Mouse (Mus musculus) heart, adult 18-20 months (tissue): Measurements from ENCODE around the gene Zdhhc5. TPM values are rescaled to one million over a fixed set of nuclear protein-coding genes. Genes with fewer than 3 reads are reported as not detected.

Experiments used
- DNase-seq, 2 experiments: peaks; one replicate each; pipeline ENCODE4 v3.0.0; 2021 to 2022; ENCODE audit warnings: mixed read lengths in 1 of 2
- microRNA-seq, 2 experiments: library from miRNA; unstranded; fragments of <30 nt; microRNA quantifications; one replicate each; pipeline ENCODE4 v1.2.0; 2022
- total RNA-seq, 2 experiments: library from RNA; stranded (reverse); gene quantifications; 2 replicates each; pipeline ENCODE4 v1.2.3; 2021

The Zdhhc5 gene
- total RNA-seq, 2 experiments from 2014 or later = 63.2 to 64.3 TPM

DNA sequence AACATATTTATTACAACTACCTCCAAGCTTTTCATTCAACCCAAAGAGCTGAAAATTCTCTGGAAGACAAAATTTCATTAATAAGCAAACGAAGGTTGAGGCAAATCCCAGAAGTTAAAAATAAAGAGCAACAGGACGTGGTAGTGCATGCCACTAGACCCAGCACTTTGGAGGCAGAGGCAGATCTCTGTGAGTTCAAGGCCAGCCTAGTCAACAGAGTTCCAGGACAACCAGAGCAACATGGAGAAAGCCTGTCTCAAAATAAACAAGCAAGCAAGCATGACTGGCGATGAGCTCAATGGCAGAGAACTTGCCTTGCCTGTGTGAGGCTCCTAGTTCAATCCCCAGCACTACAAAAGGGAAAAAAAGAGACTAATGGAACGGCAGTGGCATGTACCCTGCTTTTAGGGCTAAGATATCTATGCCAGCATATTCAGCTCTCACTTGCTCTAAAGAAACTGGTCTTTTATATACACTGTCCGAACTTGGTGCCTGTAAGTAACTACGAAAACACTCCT lies 67.9 kb downstream of the Zdhhc5 start:
- no peak for DNase-seq

DNA sequence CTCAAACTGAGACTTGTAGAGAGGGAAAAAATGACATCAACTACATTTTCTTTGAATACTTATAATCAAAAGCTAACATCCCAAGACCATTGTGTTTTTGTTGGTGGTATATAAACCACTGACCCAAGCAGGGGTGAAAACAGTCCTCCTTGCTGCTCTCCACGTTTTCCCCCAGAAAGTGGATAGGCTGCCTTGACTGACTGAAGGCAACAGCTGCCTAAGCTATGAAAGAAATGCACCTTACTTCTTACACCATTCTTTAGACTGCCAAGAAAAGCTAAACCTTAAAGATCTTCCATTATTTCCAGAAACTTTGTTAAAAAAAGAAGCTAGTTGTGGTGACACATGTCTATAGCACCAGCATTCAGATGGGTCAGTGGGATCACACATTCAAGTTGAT lies 68.8 kb downstream of the Zdhhc5 start:
- no peak for DNase-seq

DNA sequence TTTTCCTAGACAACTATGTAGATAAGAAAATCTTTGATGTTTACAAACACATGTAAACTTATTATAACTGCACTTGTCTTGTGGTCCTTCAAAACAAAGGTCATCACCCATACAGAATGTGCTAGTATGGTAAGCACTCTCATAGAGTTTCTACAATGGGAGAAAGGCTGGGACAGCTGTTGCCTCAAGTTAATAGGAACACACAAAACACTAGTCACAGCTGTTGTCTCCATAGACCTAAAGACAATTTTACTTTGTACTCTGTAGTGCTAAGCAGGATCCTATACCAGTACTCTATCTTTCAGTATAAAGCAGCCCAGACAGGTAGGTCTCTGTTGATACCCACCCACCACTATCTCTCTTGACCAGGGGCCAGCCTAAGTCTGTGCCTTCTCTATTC lies 74.1 kb downstream of the Zdhhc5 start:
- DNase-seq = no peak

DNA sequence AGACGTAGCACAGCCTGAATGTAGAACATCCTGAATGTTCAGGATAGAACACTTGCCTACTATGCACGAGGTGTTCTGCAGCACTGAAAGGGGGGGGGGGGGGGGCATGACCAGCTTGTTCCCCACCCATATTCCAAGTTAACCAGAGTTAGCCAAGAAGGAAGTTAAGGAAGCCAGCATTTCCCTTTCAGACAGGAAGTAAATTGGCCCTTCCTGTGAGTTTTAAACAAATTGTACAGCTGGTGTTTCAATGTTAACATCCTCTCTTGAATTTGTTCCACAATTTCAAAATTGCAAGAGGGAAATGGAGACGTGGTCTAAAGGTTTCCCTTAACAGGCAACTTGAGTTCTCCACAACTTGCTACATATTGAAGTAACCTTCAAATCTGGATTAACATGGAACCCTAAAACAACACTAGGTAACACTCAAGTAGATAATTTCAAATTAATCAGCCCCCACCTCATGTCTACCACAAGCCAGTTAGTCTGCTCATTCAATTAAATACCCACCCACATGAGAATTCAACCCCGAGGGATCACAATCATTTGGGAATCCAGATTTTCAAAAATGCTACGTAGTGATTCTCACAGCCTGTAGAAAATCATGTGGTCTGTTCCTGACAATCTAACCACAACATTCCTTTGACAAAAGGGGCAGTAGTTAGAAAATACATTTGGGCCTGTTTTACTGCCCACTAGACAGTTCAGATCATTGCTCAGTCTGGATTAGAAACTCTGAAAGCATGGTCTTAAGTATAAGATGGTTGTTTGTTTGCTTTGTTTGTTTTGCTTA lies 76.4 kb downstream of the Zdhhc5 start:
- peak in 1 of 2 experiments; percentile 75 for DNase-seq

Small RNAs within 50 kb of the gene (microRNA-seq; reads per million reads assigned to microRNA genes)
- gene Mir130a = 2,444 to 2,770 reads per million in 2 experiments

Other genes with a start within 250 kb of the Zdhhc5 start
- 10 to 100 TPM; 48.7 to 70.1 TPM for gene Tfpi, start 238.4 kb downstream of the Zdhhc5 start, total RNA-seq
- gene Ctnnd1, start 64.4 kb downstream of the Zdhhc5 start, total RNA-seq = 10 to 100 TPM; 53.6 to 63.9 TPM
- gene Btbd18, start 56.1 kb downstream of the Zdhhc5 start, total RNA-seq = not detected
- gene Selenoh, start 44.4 kb downstream of the Zdhhc5 start, total RNA-seq = 10 to 100 TPM; 22.7 to 29.2 TPM
- gene Gm28635, start 37.1 kb downstream of the Zdhhc5 start, total RNA-seq = 10 to 100 TPM in 1 of 2 experiments, 1 to 10 TPM in 1; 5.4 to 10.0 TPM
- 10 to 100 TPM; 14.7 to 15.2 TPM for gene Med19, start 36.8 kb downstream of the Zdhhc5 start, total RNA-seq
- 100 to 1,000 TPM; 114 to 150 TPM for gene Tmx2, start 36.0 kb downstream of the Zdhhc5 start, total RNA-seq
- 1 to 10 TPM; 4.3 to 4.4 TPM for gene Clp1, start 12.2 kb upstream of the Zdhhc5 start, total RNA-seq
- gene Ypel4, start 18.9 kb upstream of the Zdhhc5 start, total RNA-seq = under 1 TPM; 0.20 to 0.23 TPM
- gene Gm19426, start 28.5 kb upstream of the Zdhhc5 start, total RNA-seq = 1 to 10 TPM in 1 of 2 experiments, under 1 TPM in 1; 0.98 to 1.7 TPM
- 10 to 100 TPM; 64.0 to 71.6 TPM for gene Serping1, start 60.3 kb upstream of the Zdhhc5 start, total RNA-seq
- gene Ube2l6, start 83.6 kb upstream of the Zdhhc5 start, total RNA-seq = 10 to 100 TPM; 30.0 to 33.2 TPM
- gene Smtnl1, start 107.5 kb upstream of the Zdhhc5 start, total RNA-seq = not detected
- gene Timm10, start 111.8 kb upstream of the Zdhhc5 start, total RNA-seq = 100 to 1,000 TPM; 109 to 146 TPM
- 1 to 10 TPM; 2.6 to 3.3 TPM for gene Slc43a1, start 123.7 kb upstream of the Zdhhc5 start, total RNA-seq
- 1 to 10 TPM; 3.0 to 3.5 TPM for gene Rtn4rl2, start 171.5 kb upstream of the Zdhhc5 start, total RNA-seq
- gene Slc43a3, start 221.4 kb upstream of the Zdhhc5 start, total RNA-seq = 10 to 100 TPM; 65.4 to 72.8 TPM